Comparison of ENCODE assay signal across 13 mouse cellular contexts in genomic region chr8:94900617-94901016, GRCm38 (mm10). TPM values are rescaled to one million over a fixed set of nuclear protein-coding genes. Genes with fewer than 3 reads are reported as not detected.
DNase-seq lines count a peak whose midpoint lies in the region; ATAC-seq lines count a peak whose summit lies in the region.
"Had no signal": no experiment of that assay in that cellular context is flagged by ENCODE, and none has a peak within 500 bp of the region (broad histone marks: within the 10 kb centered on the region; RNA-seq: fewer than 3 reads in every experiment).

No protein-coding gene starts in this region.

- H3K4me3 ChIP-seq in midbrain, embryonic 10.5 days, result no peak overlapping the region
- H3K4me3 ChIP-seq in midbrain, embryonic 15.5 days, result no peak overlapping the region
- H3K4me3 ChIP-seq in stomach, embryonic 15.5 days (replicated peaks), result no peak overlapping the region
- H3K4me3 ChIP-seq: embryonic facial prominence, embryonic 12.5 days; limb, embryonic 15.5 days had no signal

- peak; percentile 92 for DNase-seq in heart, adult 11 months
- no peak for DNase-seq in heart, postnatal 25 days (ENCODE audit: low spot score)
- no peak for DNase-seq in midbrain, embryonic 10.5 days (ENCODE audit: low spot score)
- peak; percentile 49 to 65 for DNase-seq in heart, postnatal 10 days
- DNase-seq in B cell, adult 2 months, result no peak
- DNase-seq in spleen, adult 12 weeks (ENCODE audit: low spot score), result no peak
- DNase-seq: right cerebral cortex, adult 18-20 months had no signal

- peak overlapping the region; percentile 71 for H3K27ac ChIP-seq in midbrain, embryonic 10.5 days (replicated peaks)
- H3K27ac ChIP-seq in midbrain, embryonic 15.5 days, result no peak overlapping the region
- peak overlapping the region; percentile 51; the same call in 1 of the 2 replicates for H3K27ac ChIP-seq in stomach, embryonic 15.5 days
- H3K27ac ChIP-seq: embryonic facial prominence, embryonic 12.5 days had no signal

- H3K9me3 ChIP-seq in midbrain, embryonic 10.5 days (replicated peaks), result no peaks in the 10 kb centered on the region
- H3K9me3 ChIP-seq in midbrain, embryonic 15.5 days, result no peaks in the 10 kb centered on the region
- H3K9me3 ChIP-seq in stomach, embryonic 15.5 days, result no peaks in the 10 kb centered on the region
- H3K9me3 ChIP-seq: embryonic facial prominence, embryonic 12.5 days; limb, embryonic 15.5 days had no signal

- H3K9ac ChIP-seq in midbrain, embryonic 15.5 days, result no peak overlapping the region
- no peak overlapping the region for H3K9ac ChIP-seq in stomach, embryonic 15.5 days
- H3K9ac ChIP-seq: embryonic facial prominence, embryonic 12.5 days; limb, embryonic 15.5 days had no signal

- ATAC-seq in midbrain, embryonic 15.5 days (replicated peaks), result no peak
- no peak for ATAC-seq in stomach, embryonic 15.5 days (ENCODE audit: insufficient read depth, low FRiP score, low read depth)
- ATAC-seq: CD4-positive, CD25-positive, alpha-beta regulatory T cell, adult 4 months; hindbrain, embryonic 16.5 days had no signal

- H3K27me3 ChIP-seq in midbrain, embryonic 10.5 days (ENCODE audit: low read depth, poor library complexity, severe bottlenecking), result peaks cover 19% of the 10 kb centered on the region; the same call in 1 of the 2 replicates
- no peaks in the 10 kb centered on the region for H3K27me3 ChIP-seq in midbrain, embryonic 15.5 days (replicated peaks)
- H3K27me3 ChIP-seq in stomach, embryonic 15.5 days (replicated peaks), result no peaks in the 10 kb centered on the region
- H3K27me3 ChIP-seq: embryonic facial prominence, embryonic 12.5 days; limb, embryonic 15.5 days had no signal

- intact Hi-C loops in heart, postnatal 25 days (cut with DNase I), result no loop called here
- intact Hi-C loops in heart, postnatal 10 days (cut with DNase I), result no loop called here

- WGBS in midbrain, embryonic 10.5 days, result 18% methylated on average over 6 of the region's 6 CpGs
- WGBS in midbrain, embryonic 15.5 days, result 18% methylated on average over 6 of the region's 6 CpGs
- WGBS in stomach, embryonic 15.5 days, result 19% methylated on average over 6 of the region's 6 CpGs

- H3K36me3 ChIP-seq in midbrain, embryonic 10.5 days, result peaks cover 23% of the 10 kb centered on the region
- H3K36me3 ChIP-seq in midbrain, embryonic 15.5 days (replicated peaks), result no peaks in the 10 kb centered on the region
- H3K36me3 ChIP-seq in stomach, embryonic 15.5 days, result peaks cover 5% of the 10 kb centered on the region; the same call in 1 of the 2 replicates

- peaks cover 32% of the 10 kb centered on the region for H3K4me1 ChIP-seq in midbrain, embryonic 10.5 days
- H3K4me1 ChIP-seq in midbrain, embryonic 15.5 days, result 0 out of 2 replicates have a peak, but pooled peaks cover 4% of the 10 kb centered on the region
- H3K4me1 ChIP-seq in stomach, embryonic 15.5 days, result peaks cover 34% of the 10 kb centered on the region

- H3K4me2 ChIP-seq in midbrain, embryonic 15.5 days, result no peak overlapping the region
- peak overlapping the region; percentile 4; the same call in 1 of the 2 replicates for H3K4me2 ChIP-seq in stomach, embryonic 15.5 days
- H3K4me2 ChIP-seq: embryonic facial prominence, embryonic 12.5 days; limb, embryonic 15.5 days had no signal

RNA-seq across cellular contexts. Expression of gene Ccdc102a, which starts 17.3 kb away (rescaled TPM):
- 1 to 10 TPM; 6.3 to 7.2 TPM for total RNA-seq in heart, postnatal 25 days (2021)
- 13.0 and 13.1 TPM in 2 replicates for polyA plus RNA-seq in midbrain, embryonic 10.5 days (2016; fragmentation: Nextera tagmentation; extraction: Ambion mirVana)
- polyA plus RNA-seq in midbrain, embryonic 15.5 days (2015; fragmentation: Nextera tagmentation; extraction: Ambion mirVana), result 4.9 and 6.0 TPM in 2 replicates
- 10 to 100 TPM; 15.3 to 16.0 TPM for total RNA-seq in heart, postnatal 10 days (2021)
- polyA plus RNA-seq in stomach, embryonic 15.5 days (2015; fragmentation: Nextera tagmentation; extraction: Ambion mirVana), result 25.8 and 26.5 TPM in 2 replicates
- polyA plus RNA-seq: CD4-positive, CD25-positive, alpha-beta regulatory T cell, adult 4 months had no signal

RNA-seq across cellular contexts. Expression of gene Adgrg5, which starts 22.9 kb away (rescaled TPM):
- total RNA-seq in heart, postnatal 25 days (2021), result under 1 TPM; 0.29 to 0.34 TPM
- 0.36 and 0.74 TPM in 2 replicates for polyA plus RNA-seq in midbrain, embryonic 10.5 days (2016; fragmentation: Nextera tagmentation; extraction: Ambion mirVana)
- polyA plus RNA-seq in midbrain, embryonic 15.5 days (2015; fragmentation: Nextera tagmentation; extraction: Ambion mirVana), result 0.05 TPM in 1 of 2 replicates, not detected in the other
- under 1 TPM; 0.31 to 0.42 TPM for total RNA-seq in heart, postnatal 10 days (2021)
- 0.59 and 0.65 TPM in 2 replicates for polyA plus RNA-seq in stomach, embryonic 15.5 days (2015; fragmentation: Nextera tagmentation; extraction: Ambion mirVana)

RNA-seq across cellular contexts. Expression of gene Dok4, which starts 24.5 kb away (rescaled TPM):
- 10 to 100 TPM; 17.5 to 21.4 TPM for total RNA-seq in heart, postnatal 25 days (2021)
- 11.3 and 14.5 TPM in 2 replicates for polyA plus RNA-seq in midbrain, embryonic 10.5 days (2016; fragmentation: Nextera tagmentation; extraction: Ambion mirVana)
- 92.9 and 99.7 TPM in 2 replicates for polyA plus RNA-seq in midbrain, embryonic 15.5 days (2015; fragmentation: Nextera tagmentation; extraction: Ambion mirVana)
- 10 to 100 TPM; 34.2 to 44.2 TPM for total RNA-seq in heart, postnatal 10 days (2021)
- 26.9 and 29.8 TPM in 2 replicates for polyA plus RNA-seq in stomach, embryonic 15.5 days (2015; fragmentation: Nextera tagmentation; extraction: Ambion mirVana)

RNA-seq across cellular contexts. Expression of gene Polr2c, which starts 43.4 kb away (rescaled TPM):
- total RNA-seq in heart, postnatal 25 days (2021), result 10 to 100 TPM; 57.5 to 64.3 TPM
- 163 and 176 TPM in 2 replicates for polyA plus RNA-seq in midbrain, embryonic 10.5 days (2016; fragmentation: Nextera tagmentation; extraction: Ambion mirVana)
- polyA plus RNA-seq in midbrain, embryonic 15.5 days (2015; fragmentation: Nextera tagmentation; extraction: Ambion mirVana), result 117 and 122 TPM in 2 replicates
- total RNA-seq in heart, postnatal 10 days (2021), result 10 to 100 TPM; 61.5 to 63.6 TPM
- 133 and 134 TPM in 2 replicates for polyA plus RNA-seq in stomach, embryonic 15.5 days (2015; fragmentation: Nextera tagmentation; extraction: Ambion mirVana)

Comparison
In these comparisons a context has a peak if more than half of its experiments do, and no peak if none do; other contexts are left out.
1. DNase-seq: peak in heart, adult 11 months (single experiment) and heart, postnatal 10 days (2 of 2); none in heart, postnatal 25 days (single experiment), midbrain, embryonic 10.5 days (single experiment), B cell, adult 2 months (0 of 2) and spleen, adult 12 weeks (single experiment).